In the genomic region with DNA sequence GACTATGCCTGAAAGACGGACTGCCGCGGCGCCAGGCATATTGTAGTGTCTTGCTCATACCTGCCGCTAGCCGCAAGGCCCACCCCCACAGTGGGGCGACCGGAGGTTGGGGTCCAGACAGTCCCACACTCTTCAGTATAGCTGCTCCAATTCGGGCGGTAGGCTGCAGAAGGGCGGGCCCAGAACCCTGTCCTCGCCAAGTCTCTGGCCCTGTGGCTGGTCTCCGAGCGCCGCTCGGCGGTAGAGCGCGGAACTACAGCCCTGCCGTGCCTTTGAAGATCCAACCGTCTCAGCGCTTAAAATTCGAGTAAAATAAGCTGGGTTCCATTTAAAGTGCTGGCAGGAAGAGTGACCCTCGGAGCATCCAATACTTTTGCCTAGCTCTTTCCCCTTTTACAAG, we compare ENCODE assay signal across 8 mouse cellular contexts. TPM values are rescaled to one million over a fixed set of nuclear protein-coding genes. Genes with fewer than 3 reads are reported as not detected.
DNase-seq lines count a peak whose midpoint lies in the region; ATAC-seq and TF ChIP-seq lines count a peak whose summit lies in the region.

A gene (minus strand): TSS at position 179 of the 400 bp plus-strand sequence.

- H3K4me3 ChIP-seq in ES-Bruce4 (ENCODE audit: low read depth, low read length), result no peak within 1 kb of the TSS
- H3K4me3 ChIP-seq in forebrain, embryonic 16.5 days (replicated peaks; ENCODE audit: low read length), result 0 out of 2 replicates have a peak within 1 kb of the TSS, but pooled peaks have one; percentile 4

- H3K9ac ChIP-seq in ES-Bruce4 (ENCODE audit: low read depth, poor library complexity, severe bottlenecking), result no peak within 1 kb of the TSS
- H3K9ac ChIP-seq in forebrain, embryonic 16.5 days (replicated peaks; ENCODE audit: low read depth, low read length), result peak within 1 kb of the TSS; percentile 24; the same call in 1 of the 2 replicates

- no peak within 1 kb of the TSS for H3K27ac ChIP-seq in ES-Bruce4 (ENCODE audit: insufficient read depth, low read length)
- no peak within 1 kb of the TSS for H3K27ac ChIP-seq in forebrain, embryonic 16.5 days (ENCODE audit: low read length)

- TF ChIP-seq POLR2A in ES-Bruce4 (IDR thresholded peaks at IDR 0.05; ENCODE audit: insufficient read depth, low read length), result no peak

- WGBS in forebrain, embryonic 16.5 days, result 2% methylated on average over 24 of the region's 24 CpGs

- peak; percentile 89 for DNase-seq in cerebellum, adult 11 months
- peak; percentile 58 for DNase-seq in heart, postnatal 25 days (ENCODE audit: low spot score)
- DNase-seq in layer of hippocampus, adult 18-20 months (ENCODE audit: low spot score in 2 of 2), result peak; percentile 80 to 95
- peak; percentile 72 to 81 for DNase-seq in lung, adult 18-20 months
- DNase-seq in ovary, adult 18-20 months (ENCODE audit: low spot score), result peak; percentile 47
- peak; percentile 79 for DNase-seq in thymus, postnatal 0 days (ENCODE audit: low spot score)

- peak; percentile 86 for ATAC-seq in forebrain, embryonic 16.5 days

- no peaks in the 10 kb centered on the region for H3K27me3 ChIP-seq in ES-Bruce4 (ENCODE audit: control insufficient read depth, insufficient read depth, low read length, poor library complexity, severe bottlenecking)
- no peaks in the 10 kb centered on the region for H3K27me3 ChIP-seq in forebrain, embryonic 16.5 days (replicated peaks; ENCODE audit: control insufficient read depth, insufficient read depth, low read length)

- peak within 1 kb of the TSS; percentile 29 for H3K4me2 ChIP-seq in forebrain, embryonic 16.5 days (ENCODE audit: low read length)

- no peaks in the 10 kb centered on the region for H3K36me3 ChIP-seq in ES-Bruce4 (ENCODE audit: control insufficient read depth, insufficient read depth, low read length, poor library complexity, severe bottlenecking)
- H3K36me3 ChIP-seq in forebrain, embryonic 16.5 days (ENCODE audit: control insufficient read depth, insufficient read depth), result no peaks in the 10 kb centered on the region

- TF ChIP-seq CTCF in ES-Bruce4 (IDR thresholded peaks at IDR 0.05; ENCODE audit: low read depth, low read length), result peak; percentile 88

- no peaks in the 10 kb centered on the region for H3K9me3 ChIP-seq in ES-Bruce4 (replicated peaks; ENCODE audit: control insufficient read depth, insufficient read depth, low read length, poor library complexity, severe bottlenecking)
- H3K9me3 ChIP-seq in forebrain, embryonic 16.5 days (ENCODE audit: control insufficient read depth, low read length), result no peaks in the 10 kb centered on the region

- intact Hi-C loops in heart, postnatal 25 days (cut with DNase I), result loop anchor here (1.0 to 5.0 kb wide), 4 partner anchors 66 to 354 kb away; no protein-coding TSS in a partner anchor

- no peaks in the 10 kb centered on the region for H3K4me1 ChIP-seq in ES-Bruce4 (ENCODE audit: control insufficient read depth, insufficient read depth, low read length)
- peaks cover 4% of the 10 kb centered on the region; the same call in 1 of the 2 replicates for H3K4me1 ChIP-seq in forebrain, embryonic 16.5 days (replicated peaks; ENCODE audit: control insufficient read depth, insufficient read depth, low read length)

- TF ChIP-seq EP300 in ES-Bruce4 (IDR thresholded peaks at IDR 0.05; ENCODE audit: insufficient read depth, low read depth, low read length), result no peak

RNA-seq across cellular contexts. Expression of the gene that starts here (rescaled TPM):
- 1.4 TPM in 1 of 2 replicates, not detected in the other for polyA plus RNA-seq in ES-Bruce4 (2011; ENCODE audit: insufficient read depth, insufficient read length, low read depth, missing spikeins)
- polyA plus RNA-seq in forebrain, embryonic 16.5 days (2015; fragmentation: Nextera tagmentation; extraction: Ambion mirVana), result 0.38 and 0.48 TPM in 2 replicates
- total RNA-seq in heart, postnatal 25 days (2021), result under 1 TPM; 0.34 to 0.42 TPM
- under 1 TPM in 1 of 2 experiments, not detected in 1; 0.79 TPM for total RNA-seq in layer of hippocampus, adult 18-20 months (2021)
- polyA plus RNA-seq in thymus, postnatal 0 days (2015; fragmentation: Nextera tagmentation; extraction: Ambion mirVana), result 0.09 TPM in 1 of 2 replicates, not detected in the other

Comparison
In these comparisons a context has a peak if more than half of its experiments do, and no peak if none do; other contexts are left out.
1. Peak in ATAC-seq, H3K4me3 ChIP-seq, H3K9ac ChIP-seq and H3K4me2 ChIP-seq in forebrain, embryonic 16.5 days; RNA of the gene not detected or under 1 TPM.
2. Peak in DNase-seq in heart, postnatal 25 days; RNA of the gene not detected or under 1 TPM.
3. Peak in DNase-seq in layer of hippocampus, adult 18-20 months; RNA of the gene not detected or under 1 TPM.
4. Peak in DNase-seq in thymus, postnatal 0 days; RNA of the gene not detected or under 1 TPM.